Mouse (Mus musculus) brain, embryonic 14.5 days (tissue): Measurements from ENCODE around the gene Pde9a. TPM values are rescaled to one million over a fixed set of nuclear protein-coding genes. Genes with fewer than 3 reads are reported as not detected.

ENCODE experiments used
- DNase-seq: peaks from one replicate; pipeline ENCODE4 v3.0.0-alpha.2; 2011; ENCODE audit warnings: low read depth
- CTCF ChIP-seq: fragments of 200-500 bp; IDR thresholded peaks from 2 replicates; pipeline ENCODE4 v1.5.1; 2012; ENCODE audit warnings: inconsistent platforms, mild to moderate bottlenecking, moderate library complexity, borderline replicate concordance; ENCODE audit not compliant: insufficient read depth, insufficient read length; ENCODE audit errors: extremely low read depth
- POLR2A ChIP-seq: fragments of 200-500 bp; IDR thresholded peaks from 2 replicates; pipeline ENCODE4 v1.6.1; 2012; ENCODE audit warnings: mild to moderate bottlenecking, inconsistent platforms, borderline replicate concordance; ENCODE audit not compliant: poor library complexity, insufficient read depth, insufficient read length, severe bottlenecking; ENCODE audit errors: extremely low read depth
- polyA plus RNA-seq: library from polyadenylated mRNA; depleted of rRNA; stranded (reverse); fragments of >200 nt; gene quantifications from 2 replicates; pipeline ENCODE4 v1.2.3, GENCODE M21; 2012

The Pde9a gene
- polyA plus RNA-seq, 1 experiment = 60.9 TPM

DNA sequence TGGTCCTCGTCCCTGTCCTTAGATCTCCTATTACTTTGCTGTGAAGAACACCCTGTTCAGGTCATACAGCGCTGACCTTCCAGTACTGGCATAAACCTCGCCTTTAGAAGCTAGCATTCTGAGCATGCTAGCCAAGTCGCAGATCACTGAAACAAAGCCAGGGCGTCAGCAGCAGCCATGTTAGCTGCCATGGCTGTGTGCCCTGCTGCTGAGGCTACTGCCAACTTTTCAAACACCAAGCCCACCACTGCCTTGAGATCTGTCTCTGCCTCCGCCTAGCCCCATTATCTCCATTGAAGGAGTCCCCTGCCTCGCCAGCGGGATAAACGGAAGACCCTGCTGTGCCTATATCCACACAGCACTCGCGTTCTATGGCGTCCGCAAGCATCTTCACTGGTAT is 25.4 kb upstream of the Pde9a start:
- peak; percentile 82 for DNase-seq

DNA sequence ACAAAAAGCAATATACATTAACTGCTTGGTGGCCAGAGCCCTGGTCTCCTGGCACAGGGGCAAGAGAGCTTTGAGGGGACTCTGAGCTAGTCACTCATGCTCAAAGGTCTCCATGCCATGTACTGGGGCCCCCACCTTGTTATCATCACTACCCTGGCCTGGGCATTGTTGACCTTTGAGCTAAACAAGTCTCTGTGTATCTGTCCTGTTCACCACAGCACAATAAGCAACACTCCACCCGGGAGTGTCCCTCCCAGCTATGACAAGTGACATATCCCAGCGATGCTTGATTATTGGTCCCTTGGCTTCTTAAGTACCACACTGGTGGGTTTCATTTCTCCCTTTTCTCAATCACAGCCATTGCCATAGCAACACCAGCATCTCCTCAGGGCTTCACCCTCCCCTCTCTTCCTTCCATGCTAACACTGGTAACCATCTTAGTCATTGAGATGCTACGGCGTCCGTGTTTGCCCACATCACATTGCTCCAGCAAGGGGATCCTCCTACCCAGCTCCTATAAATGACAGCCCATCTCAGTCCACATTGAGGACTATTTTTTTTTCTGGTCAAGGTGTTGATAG is 20.3 kb upstream of the Pde9a start:
- no peak for TF ChIP-seq CTCF
- TF ChIP-seq POLR2A = no peak
- DNase-seq = peak; percentile 60

More for the DNA sequence above, 25.4 kb upstream of the Pde9a start:
- TF ChIP-seq CTCF = no peak
- no peak for TF ChIP-seq POLR2A

DNA sequence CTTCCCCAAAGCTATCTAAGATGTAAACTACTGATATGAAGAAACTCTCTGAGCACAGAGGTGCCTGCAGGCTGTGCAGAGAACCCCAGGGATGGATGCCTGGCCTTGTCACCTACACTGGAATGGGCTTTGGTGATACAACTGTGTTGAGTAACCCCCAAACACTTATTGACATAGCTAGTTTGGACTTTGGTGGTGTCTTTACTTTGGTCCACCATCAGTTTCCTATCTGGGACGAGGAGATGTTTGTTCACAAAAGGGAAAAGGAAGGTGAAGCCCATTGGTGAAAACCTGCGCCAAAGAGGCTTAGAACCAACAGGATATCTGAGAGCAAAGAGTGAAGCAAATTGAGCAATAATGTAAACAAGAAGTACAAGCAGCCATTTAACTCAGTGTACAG is 15.8 kb upstream of the Pde9a start:
- DNase-seq = no peak
- TF ChIP-seq POLR2A (no peak), CTCF (no peak)

DNA sequence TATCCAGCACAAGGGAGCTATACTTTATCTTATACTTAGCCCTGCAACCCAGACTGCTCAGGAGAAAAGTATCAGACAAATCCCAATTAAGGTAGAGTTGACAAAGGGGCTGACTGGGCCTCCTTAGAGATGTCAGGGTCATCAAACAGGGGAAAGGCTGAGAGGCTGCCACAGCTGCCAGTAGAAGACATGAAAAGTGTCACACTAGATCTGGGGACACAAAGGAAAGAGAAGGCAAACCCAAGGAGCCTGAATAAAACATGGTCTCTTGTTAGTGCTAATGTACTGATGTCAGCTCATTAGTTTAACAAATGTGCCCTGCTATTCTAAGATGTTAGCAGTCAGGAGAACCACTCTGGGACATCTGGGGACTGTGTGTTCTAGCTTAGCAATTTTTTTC is 15.1 kb upstream of the Pde9a start:
- no peak for TF ChIP-seq CTCF
- no peak for TF ChIP-seq POLR2A
- peak; percentile 82 for DNase-seq

DNA sequence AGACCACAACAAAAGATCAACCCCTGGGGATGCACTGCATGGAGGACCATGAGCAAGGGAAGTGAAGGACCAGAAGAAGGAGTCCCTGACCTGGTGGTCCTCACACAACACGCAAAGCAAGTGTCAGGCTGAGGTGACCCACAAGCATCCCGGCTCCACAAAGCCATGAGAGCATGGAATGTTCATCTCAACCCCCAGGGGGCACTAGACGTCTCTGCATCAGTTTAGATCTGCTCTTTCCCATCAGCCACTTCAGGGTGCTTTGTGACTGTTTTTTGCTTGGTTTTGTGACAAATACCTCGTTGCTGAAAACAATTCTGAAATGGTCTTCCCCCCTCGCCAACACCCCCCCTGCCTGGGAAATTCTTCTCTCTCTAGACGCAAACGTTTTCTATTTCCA is 8.0 kb upstream of the Pde9a start:
- TF ChIP-seq CTCF (peak; percentile 82), POLR2A (no peak)
- DNase-seq = peak; percentile 87

DNA sequence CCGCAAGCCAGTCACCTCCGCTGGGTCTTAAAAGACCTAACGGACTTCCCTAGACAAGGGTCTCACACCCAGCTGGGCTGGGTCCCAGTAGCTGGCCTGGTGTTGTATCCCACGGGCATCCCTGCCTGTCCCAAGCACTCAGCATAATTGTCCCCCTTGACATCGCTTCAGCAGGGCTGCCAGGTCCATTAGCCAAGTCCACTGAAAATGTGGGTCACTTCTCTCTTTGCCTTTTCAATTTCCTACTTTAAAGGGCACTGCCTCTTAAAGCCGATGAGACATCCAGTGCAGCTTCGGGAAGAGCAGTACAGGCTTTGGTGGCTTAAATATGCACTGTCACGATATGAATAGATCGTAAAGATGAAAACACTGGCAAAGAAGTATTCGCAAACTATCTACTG is 7.6 kb upstream of the Pde9a start:
- no peak for TF ChIP-seq POLR2A
- TF ChIP-seq CTCF = no peak
- DNase-seq = no peak

DNA sequence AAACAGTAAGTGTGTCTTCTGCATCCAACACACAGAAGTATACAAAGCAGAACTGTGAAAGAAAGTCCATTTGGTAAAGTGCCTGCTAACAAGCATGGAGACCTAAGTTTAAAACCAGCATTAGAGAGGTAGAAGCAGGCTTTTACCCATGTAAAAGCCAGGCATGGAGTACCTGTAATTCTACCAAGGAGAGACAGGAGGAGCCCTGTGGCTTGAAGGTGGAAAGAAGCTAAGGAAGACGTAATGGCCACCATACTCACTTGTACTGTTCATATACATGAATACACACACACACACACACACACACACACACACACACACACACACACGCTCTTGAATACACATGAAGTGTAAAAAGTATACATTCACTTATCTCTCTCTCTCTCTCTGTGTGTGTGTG is 6.9 kb upstream of the Pde9a start:
- no peak for TF ChIP-seq POLR2A
- 0 out of 2 replicates have a peak, but pooled peaks have one; percentile 2 for TF ChIP-seq CTCF
- DNase-seq = no peak

DNA sequence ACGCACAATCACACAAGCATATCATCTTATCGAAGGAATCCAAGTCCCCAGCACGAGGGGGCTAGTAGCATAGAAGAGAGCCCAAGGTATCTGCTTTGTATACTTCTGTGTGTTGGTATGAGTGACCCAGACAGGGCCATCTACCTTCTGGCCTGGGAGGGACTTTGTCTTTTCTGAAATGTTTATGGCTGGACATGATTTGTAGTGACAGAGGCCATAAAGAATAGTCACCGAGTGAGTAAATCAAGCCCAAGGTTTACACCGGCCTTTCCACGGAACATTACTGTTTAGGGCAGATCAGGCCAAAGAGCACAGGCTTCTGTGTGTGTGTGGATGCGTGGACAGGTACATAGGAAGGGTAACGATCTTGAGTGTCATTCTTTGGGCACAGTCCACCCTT is 6.1 kb upstream of the Pde9a start:
- TF ChIP-seq POLR2A = no peak
- no peak for TF ChIP-seq CTCF
- DNase-seq = no peak

DNA sequence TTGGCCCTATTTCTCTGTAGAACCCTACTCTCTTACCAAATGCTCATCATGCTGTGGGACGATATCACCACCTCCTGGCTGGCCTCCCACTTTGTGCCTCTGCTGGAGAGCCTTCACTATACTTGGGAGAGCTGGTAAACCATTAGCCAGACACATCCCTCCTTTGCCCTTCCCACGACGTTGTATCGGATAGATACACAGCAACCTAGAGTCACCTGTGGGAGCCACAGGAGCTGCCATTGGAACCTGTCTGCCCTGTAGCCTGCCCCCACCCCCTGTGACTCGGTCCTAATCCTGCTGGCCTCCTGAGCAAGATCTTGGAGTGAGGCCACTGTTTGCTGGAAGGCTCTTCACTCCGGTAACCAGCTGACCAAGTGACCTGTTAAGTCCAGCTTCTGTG is 2.7 kb upstream of the Pde9a start:
- TF ChIP-seq CTCF (no peak), POLR2A (no peak)
- no peak for DNase-seq

DNA sequence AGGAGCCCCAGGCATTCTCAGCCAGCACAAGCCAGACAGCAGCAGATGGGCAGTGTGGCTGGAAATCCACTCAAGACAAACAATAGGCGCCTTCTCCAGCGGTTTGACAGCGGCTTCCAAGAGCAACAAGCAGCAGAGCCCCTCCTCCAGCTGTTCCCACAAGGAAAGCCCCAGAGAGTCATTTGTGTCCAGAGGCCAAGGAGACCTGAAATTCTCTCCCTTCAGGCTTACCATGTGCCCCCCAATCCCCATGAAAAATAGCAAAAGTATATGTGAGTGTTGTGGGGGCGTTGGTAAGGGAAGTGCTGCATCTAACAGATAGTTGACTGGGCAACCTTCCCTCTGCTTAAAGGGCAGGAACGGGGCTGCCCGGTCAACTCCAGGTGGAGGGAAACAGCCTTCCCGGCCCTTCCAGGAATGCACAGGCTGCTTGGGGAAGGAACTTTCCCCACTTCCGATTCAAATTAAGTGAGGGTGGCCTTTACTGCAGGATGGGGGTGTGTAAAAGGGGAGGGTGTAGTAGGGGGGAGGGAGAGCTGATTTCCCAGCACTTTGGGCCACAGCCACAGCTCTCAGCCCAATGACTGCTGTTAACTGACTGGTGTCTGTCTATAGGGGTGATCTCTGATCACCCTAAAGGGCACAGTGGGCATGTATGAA is 912 bp upstream of the Pde9a start:
- peak; percentile 55 for DNase-seq
- TF ChIP-seq POLR2A = no peak
- TF ChIP-seq CTCF = no peak

DNA sequence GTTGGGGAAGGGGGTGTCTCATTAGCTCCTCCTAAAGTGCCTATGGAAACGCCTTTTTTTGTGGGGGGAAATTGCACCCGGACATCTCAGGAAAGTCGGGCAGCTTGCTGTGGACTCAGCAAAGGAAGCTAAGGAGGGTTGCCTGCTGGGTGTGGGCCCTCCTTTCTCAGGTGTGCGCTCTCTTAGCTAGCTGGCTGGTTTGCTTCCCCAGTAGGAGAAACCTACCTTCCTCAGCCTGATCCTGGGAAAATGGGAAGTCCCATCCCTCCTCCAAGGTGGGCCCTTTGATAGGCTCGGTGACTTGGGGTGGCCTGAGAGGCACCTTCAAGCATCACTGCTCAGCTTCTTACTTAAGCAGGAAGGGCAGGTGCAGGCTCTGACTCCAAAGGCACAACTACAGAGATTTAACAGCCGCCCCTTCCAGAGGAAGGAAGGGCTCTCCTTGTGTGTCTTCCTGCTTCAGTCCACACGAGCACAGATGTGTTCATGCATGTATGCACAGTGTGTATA is 811 bp downstream of the Pde9a start:
- DNase-seq = peak; percentile 41
- TF ChIP-seq CTCF (no peak), POLR2A (no peak)
